Mouse (Mus musculus) cerebellum, adult 9-11 months (tissue): ENCODE measurements around the gene Slc38a1.

Experiments used
- DNase-seq: peaks from one replicate; pipeline ENCODE4 v3.0.0; 2022

The Slc38a1 gene

DNA sequence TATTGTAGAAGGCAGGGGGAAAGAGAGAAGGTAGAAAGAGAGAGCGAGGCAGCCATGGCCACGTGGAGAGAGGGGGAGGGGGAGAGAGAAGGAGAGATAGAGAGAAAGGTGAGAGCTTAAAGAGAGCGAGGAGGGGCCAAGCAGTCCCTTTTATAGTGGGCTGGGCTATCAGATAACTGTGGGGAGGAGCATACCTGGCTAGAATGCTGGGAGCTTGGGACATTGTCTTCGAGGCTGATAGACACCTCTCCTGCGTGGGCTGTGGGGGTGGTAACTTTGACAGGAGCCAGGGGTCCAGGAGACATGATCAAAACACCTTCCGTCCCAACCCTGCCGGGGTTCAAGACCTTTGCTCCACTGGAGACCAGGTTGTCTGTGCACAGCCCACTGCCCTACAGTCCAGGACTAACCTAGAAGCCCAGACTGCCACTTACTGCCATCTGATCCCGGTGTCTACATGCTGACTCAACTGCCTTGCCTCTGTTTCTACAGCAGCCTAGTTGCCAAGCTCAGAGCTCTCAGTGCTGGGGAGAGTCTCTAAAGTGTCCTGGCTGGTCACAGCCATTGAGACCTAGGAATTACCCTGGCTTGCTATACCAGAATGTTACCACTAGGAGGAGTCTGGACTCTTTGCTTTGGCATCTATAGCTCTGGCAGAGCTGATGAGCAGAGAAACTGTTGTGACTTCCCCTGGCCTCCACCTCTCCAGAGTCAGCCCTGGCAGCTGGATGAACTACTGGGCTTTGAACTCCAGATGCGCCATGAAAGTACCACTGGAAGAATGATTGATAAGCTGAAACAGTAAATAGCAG lies 90.9 kb downstream of the Slc38a1 start:
- peak; percentile 59 for DNase-seq

DNA sequence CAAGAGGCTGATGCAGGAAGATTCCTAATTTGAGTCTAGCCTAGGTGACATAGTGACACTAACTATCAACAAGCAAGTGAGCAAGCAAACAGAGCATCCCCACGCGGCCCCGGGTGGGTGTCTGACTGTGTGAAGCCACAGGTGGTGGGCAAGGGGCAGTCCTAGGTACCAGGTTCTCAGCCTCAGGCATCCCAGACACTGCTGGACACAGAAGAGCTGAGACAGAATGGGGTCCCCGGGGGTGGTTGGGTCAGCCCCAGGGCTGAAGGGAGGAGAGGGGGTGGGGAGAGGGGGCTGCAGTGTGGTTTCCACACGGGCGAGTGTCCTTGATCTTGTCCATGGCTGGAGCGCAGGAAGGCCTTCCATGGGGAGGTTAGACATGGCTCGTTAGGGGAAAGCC lies 91.6 kb downstream of the Slc38a1 start:
- DNase-seq, result no peak

DNA sequence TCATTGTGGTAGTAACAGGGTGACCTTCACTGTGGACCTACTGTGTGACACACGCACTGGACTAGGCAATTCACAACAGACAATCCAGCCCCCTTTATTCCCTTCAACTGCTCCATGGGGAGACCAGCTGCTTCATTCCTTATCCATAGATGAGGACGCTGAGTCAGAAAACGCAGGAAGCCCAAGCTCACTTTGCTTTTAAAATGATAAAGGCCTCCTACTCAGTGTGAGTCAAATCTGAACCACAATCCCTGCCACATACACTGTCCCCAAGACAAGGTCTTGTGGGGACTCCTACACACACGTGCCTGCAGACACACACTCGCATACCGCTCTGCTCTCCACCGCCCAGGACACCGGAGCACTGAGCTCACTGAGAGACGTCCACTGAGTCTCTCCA lies 94.3 kb downstream of the Slc38a1 start:
- DNase-seq, result no peak

DNA sequence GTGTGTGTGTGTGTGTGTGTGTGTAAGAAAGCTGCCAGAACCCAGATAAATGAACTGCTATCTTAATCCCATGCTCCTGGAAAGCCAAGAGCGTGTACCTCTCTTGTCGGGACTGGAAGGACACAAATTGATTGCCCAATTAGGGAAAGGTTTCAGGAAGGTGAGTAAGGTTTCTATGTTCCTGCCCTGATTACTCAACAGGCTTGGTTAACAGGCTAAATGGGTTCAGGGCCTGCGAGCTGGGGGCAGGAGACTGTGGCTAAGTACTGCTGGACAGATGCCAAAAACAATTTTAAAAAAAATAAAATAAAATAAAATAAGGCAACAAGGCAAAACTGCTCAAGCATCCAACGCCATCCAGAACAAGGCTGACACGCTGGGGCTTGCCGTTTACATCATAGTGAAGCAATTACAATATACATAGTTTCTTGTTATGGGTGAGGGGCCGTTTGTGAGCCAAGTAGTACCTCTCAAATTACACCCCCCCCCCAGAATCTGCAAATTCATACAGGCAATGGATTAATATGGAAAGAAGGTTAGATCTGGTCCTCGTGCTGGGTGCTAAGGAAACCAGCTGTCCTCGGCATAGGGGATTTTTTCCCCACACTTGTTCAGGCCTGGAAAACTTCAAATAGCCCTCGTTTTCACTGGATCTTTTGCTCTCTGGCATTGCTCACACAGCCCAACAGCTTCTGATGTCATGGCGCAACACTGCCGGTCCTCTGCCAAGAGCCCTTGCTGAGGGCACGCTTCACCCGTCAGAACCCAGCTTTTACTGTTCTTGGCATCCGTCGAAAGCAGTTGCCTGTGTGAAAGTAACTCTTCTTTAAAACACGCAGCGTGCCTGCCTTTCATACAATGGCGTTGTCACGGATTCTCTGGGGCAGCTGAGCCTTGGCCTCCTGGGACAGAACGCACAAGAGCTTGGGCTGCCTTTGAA lies 95.2 kb downstream of the Slc38a1 start:
- no peak for DNase-seq

DNA sequence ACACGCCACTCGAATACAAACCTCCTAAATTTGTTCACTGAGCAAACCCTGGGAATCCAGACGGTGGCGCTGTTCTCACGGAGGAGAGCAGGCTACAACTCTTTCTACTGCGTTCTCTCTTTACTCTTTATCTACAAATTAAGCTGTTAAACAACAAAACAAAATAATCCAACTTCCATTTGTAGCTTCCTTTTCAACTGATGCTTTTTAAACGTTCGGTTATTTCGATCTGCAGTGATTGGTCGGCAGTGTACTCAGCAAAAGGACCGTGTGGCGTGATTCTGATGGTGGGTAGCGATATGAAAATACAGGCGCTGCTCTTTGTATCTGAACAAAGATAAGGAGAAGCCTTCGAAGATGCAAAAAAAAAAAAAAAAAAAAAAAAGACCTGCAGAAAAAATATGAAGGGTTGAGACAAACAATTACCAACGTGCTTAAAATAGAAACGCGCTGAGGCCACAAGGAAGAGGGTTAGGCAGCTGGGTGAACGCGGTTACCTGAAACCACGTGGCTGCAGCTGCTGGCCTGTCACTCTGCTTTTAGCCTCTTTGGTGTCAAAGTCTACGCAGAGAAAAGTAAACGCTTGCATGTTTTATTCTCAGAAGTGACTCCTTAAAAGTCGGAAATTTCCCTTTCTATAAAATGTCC lies 99.4 kb downstream of the Slc38a1 start:
- no peak for DNase-seq

DNA sequence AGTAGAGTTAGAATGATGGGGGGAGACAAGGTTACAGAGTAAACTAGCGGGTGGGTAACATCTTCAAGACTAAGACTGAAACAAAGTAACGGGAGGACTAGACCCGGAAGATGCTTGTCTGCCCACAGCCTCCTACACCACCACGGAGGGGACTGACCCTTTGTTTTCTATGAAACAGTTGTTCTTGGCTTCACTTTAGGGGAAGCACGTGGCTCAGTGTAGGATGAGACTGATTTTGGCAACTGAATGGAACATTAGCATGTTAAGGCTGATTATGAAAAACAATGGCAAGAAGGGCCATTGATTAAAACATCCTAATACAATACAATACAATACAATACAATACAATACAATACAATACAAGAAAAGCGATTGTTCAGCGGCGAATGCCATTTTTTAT lies 100.6 kb downstream of the Slc38a1 start:
- DNase-seq, result no peak

DNA sequence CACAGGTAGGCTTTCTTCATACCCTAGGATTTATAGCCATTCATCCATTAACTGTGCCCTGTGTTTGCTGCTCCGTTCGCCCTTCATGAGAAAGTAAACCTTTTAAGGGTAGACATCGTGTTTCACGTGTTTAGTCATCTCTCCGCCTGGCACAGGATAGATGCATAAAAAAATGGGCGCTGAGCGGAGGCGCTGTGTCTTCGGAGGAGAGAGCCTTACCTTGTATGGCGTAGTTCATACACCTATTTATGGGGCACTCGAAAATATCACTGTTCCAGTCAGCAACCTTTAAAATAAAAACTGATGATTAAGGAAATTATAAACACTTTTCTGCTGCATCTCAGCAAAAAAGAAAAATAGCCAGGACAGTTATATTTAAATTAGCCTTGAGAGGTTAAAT lies 105.4 kb downstream of the Slc38a1 start:
- DNase-seq, result no peak

DNA sequence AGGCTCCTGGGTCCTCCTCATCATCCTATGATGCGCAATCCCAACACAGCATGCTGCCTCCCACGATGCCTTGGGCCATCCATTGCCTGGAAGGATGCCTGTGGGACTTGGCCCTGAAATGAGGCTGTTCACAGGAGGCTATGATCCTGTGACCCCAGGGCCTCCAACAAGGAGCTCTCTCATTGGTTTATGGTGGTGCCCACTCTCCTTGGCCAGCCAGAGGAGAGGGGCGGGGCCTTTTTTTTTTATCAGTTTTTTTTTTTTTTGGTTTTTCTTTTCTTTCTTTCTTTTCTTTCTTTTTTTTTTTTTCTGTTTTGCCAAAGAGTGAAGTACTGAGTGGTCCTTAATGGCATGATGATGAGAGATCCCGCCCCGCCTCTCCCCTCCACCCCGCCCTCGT lies 106.3 kb downstream of the Slc38a1 start:
- DNase-seq, result no peak

DNA sequence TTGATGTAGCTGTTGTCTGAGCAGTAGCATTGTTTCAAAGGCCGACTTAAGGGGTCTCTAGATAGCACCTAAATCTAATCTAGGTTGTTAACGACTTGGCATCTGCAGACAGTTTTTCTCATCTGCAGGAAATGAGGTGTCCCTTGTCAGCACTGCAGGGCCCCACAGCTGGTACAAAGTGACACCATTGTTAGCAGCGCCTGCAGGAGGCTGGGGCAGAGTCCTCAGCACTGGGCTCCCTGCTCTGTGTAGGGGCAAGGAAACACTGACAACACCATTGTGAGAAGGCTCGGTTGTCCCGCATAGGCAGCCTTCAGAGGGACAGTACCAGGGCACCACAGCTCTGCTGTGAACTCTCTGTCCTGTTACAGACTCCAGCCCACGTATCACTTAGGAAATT lies 115.0 kb downstream of the Slc38a1 start:
- peak; percentile 12 for DNase-seq

DNA sequence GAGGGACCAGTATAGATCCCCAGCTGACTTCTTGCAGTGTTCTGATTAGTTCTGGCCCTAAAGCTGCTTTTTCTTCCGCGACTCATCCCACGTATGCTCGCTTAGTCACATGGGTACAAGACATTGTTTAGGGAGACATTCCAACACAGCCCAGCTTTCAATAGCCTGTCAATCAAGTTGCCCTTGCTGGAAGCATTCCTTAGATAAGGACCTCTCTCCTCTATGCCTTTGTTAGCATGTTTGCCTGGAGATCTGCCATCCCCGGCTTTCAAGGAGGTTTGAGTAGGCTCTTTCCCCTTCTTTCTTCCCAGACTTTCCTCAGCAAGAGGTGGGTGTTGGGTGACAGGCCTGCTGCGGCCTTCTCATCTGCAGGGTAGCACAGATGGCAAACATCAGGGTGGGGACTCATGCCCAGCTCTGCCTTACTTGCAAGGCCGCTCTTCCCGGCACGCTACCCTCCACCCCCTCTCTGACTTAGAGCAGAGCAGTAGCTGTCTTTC lies 118.4 kb downstream of the Slc38a1 start:
- DNase-seq, result no peak
